Mouse (Mus musculus): Measurements from ENCODE around the gene Olfr1387.
"Not testable (repeated sequence)": the region's sequence is repeated elsewhere in the genome, so short reads cannot be mapped to it uniquely, and the experiment has no call there.

Gene Olfr1387

DNA sequence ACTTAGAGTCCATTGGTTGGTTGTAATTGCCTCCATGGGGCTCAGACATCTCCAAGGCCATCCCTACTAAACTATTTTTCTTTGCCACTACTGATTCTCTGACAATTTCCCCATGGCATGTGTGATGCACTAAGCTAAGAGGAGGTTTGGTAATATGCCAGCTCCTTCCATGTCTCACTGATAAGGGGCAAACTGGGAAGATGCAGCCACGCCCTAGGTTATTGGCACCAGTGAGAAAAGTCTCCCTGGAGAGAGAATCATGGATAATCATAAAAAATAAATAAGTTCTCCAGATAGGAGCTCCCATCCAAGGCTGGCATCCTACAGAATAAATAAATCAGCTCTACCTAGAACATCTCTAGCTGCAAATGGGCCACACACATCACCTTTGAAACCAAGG lies at the start of gene Olfr1387:
Olfr1387 (plus strand) TSS at position 301 of the 400 bp plus-strand sequence.
- no peak for DNase-seq (ENCODE audit: low spot score in 2 of 2)

DNA sequence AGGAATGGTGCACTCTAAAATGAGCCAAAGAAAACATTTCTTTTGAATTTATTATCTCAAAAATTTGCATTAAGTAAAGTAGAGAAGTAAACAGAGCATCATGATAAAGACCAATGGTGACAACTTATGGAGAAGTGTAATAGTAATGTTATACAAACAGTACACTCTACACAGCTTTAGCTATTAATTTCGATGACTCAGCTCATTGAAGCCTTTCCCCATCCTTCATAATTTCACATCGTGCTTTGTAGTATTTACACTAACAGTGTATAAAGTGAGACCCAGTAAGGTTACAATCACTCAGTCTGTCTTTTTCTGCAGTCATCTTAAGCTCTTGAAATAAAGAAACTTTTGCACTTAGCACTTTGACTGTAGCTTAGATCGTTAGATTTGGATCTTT lies 48.4 kb upstream of the Olfr1387 start:
- no peak for DNase-seq (ENCODE audit: low spot score in 2 of 2)

DNA sequence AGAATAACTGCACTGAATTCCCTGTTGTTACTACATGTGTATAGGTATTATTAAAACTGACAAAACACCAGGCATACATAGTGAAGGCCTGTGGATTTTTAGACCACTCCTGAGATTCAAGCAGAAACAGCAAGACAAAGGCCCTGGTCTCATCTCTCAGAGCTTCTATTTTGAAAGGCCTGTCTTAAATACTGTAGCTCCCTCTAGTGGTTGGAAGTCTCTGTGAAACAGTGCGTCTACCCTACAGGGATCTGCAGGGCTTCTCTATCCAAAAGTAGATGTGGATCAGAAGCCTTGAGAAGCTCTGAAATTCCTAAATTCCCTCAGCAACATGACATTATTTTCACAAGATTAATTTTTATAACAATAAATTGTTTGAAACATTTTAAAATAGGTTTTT lies 44.6 kb upstream of the Olfr1387 start:
- no peak for DNase-seq (ENCODE audit: low spot score in 2 of 2)

DNA sequence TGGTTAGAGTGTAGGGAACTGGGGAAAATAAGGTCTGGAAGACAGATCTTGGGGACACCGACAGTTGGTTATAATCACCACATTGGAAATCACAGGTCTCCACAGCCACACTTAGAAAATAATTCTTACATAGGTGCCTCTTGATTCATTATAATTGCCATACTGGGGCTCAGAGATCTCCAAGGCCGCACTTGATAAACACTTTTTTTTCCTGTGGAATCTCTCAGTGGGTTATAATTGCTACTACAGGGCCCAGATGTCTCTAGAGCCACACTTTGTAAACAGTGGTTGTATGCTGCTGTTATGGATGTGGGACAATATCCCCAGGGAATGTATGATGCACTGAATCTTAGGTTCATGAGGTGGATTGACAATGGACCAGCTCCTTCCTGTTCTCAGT lies 32.4 kb upstream of the Olfr1387 start, which contains the start of gene Olfr1389:
Olfr1389 (plus strand) TSS at position 301 of the 400 bp plus-strand sequence.
- DNase-seq (ENCODE audit: low spot score in 2 of 2): no peak

DNA sequence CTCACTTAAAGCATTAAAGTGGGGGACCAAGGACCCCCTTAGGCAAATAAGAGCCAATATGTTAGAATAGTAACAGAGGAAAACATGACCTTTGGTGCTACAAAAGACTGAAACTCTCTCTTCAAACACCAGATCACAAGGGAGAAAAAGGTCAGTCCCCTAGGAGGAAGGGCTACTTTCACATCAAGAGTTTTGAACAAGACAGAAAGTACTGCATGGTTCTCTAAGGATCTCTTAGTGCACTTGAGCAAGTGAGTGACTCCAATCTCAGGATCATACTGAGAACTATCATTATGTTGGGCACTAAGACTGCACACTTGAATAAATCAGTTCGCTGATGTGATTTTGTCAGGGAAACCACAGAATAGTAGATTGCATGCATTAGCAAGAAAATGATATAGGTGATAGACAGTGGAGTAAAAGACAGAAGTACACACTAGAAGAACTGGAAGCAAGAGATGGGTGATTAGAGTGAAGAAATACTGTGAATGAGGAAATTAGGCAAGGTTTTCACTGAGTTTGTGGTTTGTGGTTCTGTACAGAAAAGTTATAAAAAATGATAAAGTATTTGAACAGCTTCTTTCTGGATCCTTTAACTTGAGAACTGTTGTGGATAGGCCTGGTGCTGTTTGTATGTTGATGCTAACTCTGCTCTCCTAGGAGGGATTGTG lies 29.8 kb upstream of the Olfr1387 start:
- DNase-seq (ENCODE audit: low spot score in 2 of 2): no peak

DNA sequence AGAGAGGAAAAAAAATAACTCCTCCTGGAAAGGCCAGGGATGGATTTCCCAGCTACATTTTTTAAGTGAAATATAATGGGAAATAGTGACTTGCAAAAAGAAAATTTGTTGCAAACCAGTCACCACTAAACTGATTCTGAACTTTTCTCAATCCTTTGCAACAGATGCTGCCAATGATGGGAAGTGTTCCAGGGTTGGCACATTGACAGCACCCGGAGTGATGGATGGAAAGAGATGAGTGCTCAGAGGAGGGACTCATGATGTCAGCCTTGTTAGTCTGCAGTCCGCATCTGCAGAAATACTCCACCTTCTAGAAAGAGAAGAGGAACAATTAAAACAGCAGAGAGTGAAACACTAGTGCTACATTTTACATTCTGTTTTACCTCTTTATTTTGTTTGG lies 25.5 kb upstream of the Olfr1387 start:
- DNase-seq (ENCODE audit: low spot score in 2 of 2): no peak

DNA sequence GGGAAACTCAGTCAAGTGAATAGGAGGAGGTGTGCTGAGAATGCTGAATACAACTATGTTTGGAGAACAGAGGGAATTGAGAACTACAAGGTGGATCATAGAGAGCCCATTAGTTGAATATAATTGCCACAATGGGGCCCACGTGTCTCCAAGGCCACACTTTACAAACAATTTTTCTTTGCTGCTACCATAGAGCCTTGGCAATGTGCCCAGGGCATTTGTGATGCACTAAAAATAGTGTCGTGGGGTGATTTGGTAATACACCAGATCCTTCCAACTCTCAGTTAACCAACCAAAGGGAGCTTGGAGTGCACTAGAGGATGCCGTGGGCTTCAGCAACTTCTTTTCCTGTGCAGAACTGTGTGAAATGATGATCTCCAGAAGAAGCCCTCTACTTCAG lies 18.7 kb upstream of the Olfr1387 start, which contains the start of gene Olfr1388:
Olfr1388 (plus strand) TSS at position 214 of the 400 bp plus-strand sequence.
- no peak for DNase-seq (ENCODE audit: low spot score in 2 of 2)

DNA sequence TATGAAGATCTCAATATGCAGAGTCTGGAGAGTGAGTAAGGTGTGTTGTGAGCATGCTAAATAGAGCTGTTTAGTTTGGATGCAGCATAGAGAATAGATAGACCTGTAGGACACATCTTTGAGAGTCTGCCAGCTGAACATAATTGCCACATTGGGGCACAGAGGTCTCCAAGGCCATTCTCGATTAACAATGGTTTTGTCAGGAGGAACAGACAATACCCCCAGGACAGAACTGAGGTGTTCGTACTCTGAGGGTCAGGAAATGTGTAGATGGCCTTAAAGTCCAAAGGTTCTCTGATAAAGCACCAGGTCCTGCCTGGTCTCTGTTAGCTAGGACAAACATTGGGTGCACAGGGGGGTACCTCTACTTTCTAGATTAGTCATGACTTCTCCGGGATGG lies 9.6 kb downstream of the Olfr1387 start, which contains the start of gene Olfr1386:
Olfr1386 (plus strand) TSS at position 301 of the 400 bp plus-strand sequence.
- DNase-seq (ENCODE audit: low spot score in 2 of 2): not testable (repeated sequence)

DNA sequence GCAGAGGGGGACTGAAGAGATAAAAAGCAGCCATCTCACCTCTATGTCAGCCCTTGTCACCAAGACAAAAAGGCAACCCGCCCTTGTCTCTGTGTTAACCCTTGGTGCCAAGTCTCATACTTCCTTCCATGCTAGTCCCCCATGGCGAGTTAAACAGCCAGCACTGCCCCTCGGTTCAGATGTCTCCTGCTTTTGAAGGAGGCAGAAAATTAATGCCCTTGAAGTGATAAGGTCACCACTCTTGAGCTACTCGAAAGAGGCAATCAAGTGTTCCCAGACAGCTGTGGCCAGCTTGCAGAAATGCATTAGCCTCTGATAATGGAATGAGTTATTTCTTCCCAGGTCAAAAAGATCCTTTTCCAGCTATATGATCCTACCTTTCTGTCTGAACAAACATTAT lies 30.8 kb downstream of the Olfr1387 start:
- no peak for DNase-seq (ENCODE audit: low spot score in 2 of 2)

DNA sequence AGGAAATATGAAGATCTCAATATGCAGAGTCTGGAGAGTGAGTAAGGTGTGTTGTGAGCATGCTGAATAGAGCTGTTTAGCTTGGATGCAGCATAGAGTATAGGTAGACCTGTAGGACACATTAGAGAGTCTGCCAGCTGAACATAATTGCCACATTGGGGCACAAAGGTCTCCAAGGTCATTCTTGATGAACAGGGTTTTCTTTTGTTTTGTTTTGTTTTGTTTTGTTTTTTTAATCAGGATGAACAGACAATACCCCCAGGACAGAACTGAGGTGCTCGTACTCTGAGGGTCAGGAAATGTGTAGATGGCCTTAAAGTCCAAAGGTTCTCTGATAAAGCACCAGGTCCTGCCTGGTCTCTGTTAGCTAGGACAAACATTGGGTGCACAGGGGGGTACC lies 33.6 kb downstream of the Olfr1387 start, which contains the start of gene Olfr1385:
Olfr1385 (plus strand) TSS at position 301 of the 400 bp plus-strand sequence.
- DNase-seq (ENCODE audit: low spot score in 2 of 2): not testable (repeated sequence)

Measured in spleen, postnatal 14 days (tissue).